Comparison of ENCODE assay signal across 12 mouse cellular contexts in the genomic region with DNA sequence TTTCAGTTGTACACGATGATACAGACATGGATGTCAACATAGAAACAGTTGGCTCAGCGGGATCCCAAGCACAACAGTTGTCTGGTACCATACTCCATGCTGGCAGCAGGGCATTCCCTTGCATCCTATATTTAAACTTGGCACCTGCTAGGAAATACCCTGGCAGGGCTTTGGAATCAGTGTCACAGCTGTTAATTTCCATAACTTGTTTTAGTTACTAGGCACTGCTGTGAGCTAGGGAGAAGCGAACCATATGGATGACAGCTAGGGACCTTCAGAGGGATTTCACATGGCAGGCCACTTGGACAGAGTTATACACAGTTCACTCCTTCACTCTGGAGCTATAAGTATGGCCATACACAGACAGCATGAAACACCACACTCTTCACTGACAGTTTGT.
DNase-seq lines count a peak whose midpoint lies in the region; ATAC-seq and TF ChIP-seq lines count a peak whose summit lies in the region.
"Had no signal": no experiment of that assay in that cellular context is flagged by ENCODE, and none has a peak within 500 bp of the region (broad histone marks: within the 10 kb centered on the region; RNA-seq: fewer than 3 reads in every experiment).

No protein-coding gene starts in this region.

- peak; percentile 16 for DNase-seq in gastrocnemius, postnatal 25 days
- no peak for DNase-seq in gastrocnemius, postnatal 14 days
- no peak for DNase-seq in stomach, postnatal 0 days (ENCODE audit: low spot score)
- peak; percentile 47 to 61 for DNase-seq in left cerebral cortex, adult 9 months (ENCODE audit: low spot score in 2 of 2)
- peak; percentile 82 for DNase-seq in telencephalon, adult 2 months (ENCODE audit: low read depth, low spot score)
- DNase-seq in natural killer cell, adult 2 months (ENCODE audit: low spot score in 2 of 2), result no peak
- DNase-seq in kidney, postnatal 25 days, result no peak
- DNase-seq: heart, adult 18-20 months; lung, adult 18-20 months had no signal

- ATAC-seq in stomach, embryonic 14.5 days (ENCODE audit: insufficient number of reproducible peaks, insufficient read depth, low FRiP score, low read depth), result peak; percentile 88; the same call in 1 of the 2 replicates
- no peak for ATAC-seq in stomach, postnatal 0 days (ENCODE audit: low FRiP score, low TSS enrichment)

- no peak overlapping the region for H3K27ac ChIP-seq in stomach, embryonic 14.5 days (ENCODE audit: low read length)
- no peak overlapping the region for H3K27ac ChIP-seq in stomach, postnatal 0 days (replicated peaks)
- H3K27ac ChIP-seq: neural tube, embryonic 12.5 days had no signal

- TF ChIP-seq CTCF in stomach, postnatal 0 days (IDR thresholded peaks at IDR 0.05; ENCODE audit: low read depth), result no peak

- H3K9me3 ChIP-seq in stomach, embryonic 14.5 days (ENCODE audit: control insufficient read depth, low read depth, low read length), result no peaks in the 10 kb centered on the region
- no peaks in the 10 kb centered on the region for H3K9me3 ChIP-seq in stomach, postnatal 0 days (ENCODE audit: control insufficient read depth, low read length)
- H3K9me3 ChIP-seq: neural tube, embryonic 12.5 days had no signal

- no peak overlapping the region for H3K9ac ChIP-seq in stomach, embryonic 14.5 days (replicated peaks; ENCODE audit: low read depth, low read length)
- no peak overlapping the region for H3K9ac ChIP-seq in stomach, postnatal 0 days (ENCODE audit: low read length)
- H3K9ac ChIP-seq: neural tube, embryonic 12.5 days had no signal

- no peaks in the 10 kb centered on the region for H3K27me3 ChIP-seq in stomach, embryonic 14.5 days (ENCODE audit: control insufficient read depth, insufficient read depth, low read length)
- H3K27me3 ChIP-seq in stomach, postnatal 0 days (ENCODE audit: control insufficient read depth, insufficient read depth, low read length), result no peaks in the 10 kb centered on the region
- H3K27me3 ChIP-seq: CH12.LX; neural tube, embryonic 12.5 days had no signal

- no peak overlapping the region for H3K4me2 ChIP-seq in stomach, embryonic 14.5 days (replicated peaks; ENCODE audit: low read depth, low read length)
- no peak overlapping the region for H3K4me2 ChIP-seq in stomach, postnatal 0 days (replicated peaks; ENCODE audit: low read depth)
- H3K4me2 ChIP-seq: neural tube, embryonic 12.5 days had no signal

- H3K4me1 ChIP-seq in stomach, embryonic 14.5 days (ENCODE audit: control insufficient read depth, insufficient read depth, low read length), result no peaks in the 10 kb centered on the region
- H3K4me1 ChIP-seq in stomach, postnatal 0 days (replicated peaks; ENCODE audit: control insufficient read depth, insufficient read depth), result no peaks in the 10 kb centered on the region; the same call in 1 of the 2 replicates
- H3K4me1 ChIP-seq: neural tube, embryonic 12.5 days had no signal

- no peak for TF ChIP-seq EP300 in stomach, postnatal 0 days (optimal IDR thresholded peaks at IDR 0.05)

- WGBS in stomach, embryonic 14.5 days, result 65% methylated on average over 3 of the region's 3 CpGs
- WGBS in stomach, postnatal 0 days, result 56% methylated on average over 3 of the region's 3 CpGs

- H3K4me3 ChIP-seq in stomach, embryonic 14.5 days (ENCODE audit: low read depth, low read length), result no peak overlapping the region
- no peak overlapping the region for H3K4me3 ChIP-seq in stomach, postnatal 0 days (ENCODE audit: low read depth, low read length)
- H3K4me3 ChIP-seq: neural tube, embryonic 12.5 days had no signal

- H3K36me3 ChIP-seq in stomach, embryonic 14.5 days (ENCODE audit: control insufficient read depth, insufficient read depth, low read length), result no peaks in the 10 kb centered on the region
- H3K36me3 ChIP-seq in stomach, postnatal 0 days (ENCODE audit: control insufficient read depth, insufficient read depth, low read length), result no peaks in the 10 kb centered on the region
- H3K36me3 ChIP-seq: neural tube, embryonic 12.5 days had no signal

- intact Hi-C loops in gastrocnemius, postnatal 14 days (cut with DNase I; ENCODE audit: low total_unique reads), result no loop called here

Comparison
In these comparisons a context has a peak if more than half of its experiments do, and no peak if none do; other contexts are left out.
1. DNase-seq: peak in gastrocnemius, postnatal 25 days (single experiment), left cerebral cortex, adult 9 months (2 of 2) and telencephalon, adult 2 months (single experiment); none in gastrocnemius, postnatal 14 days (single experiment), stomach, postnatal 0 days (single experiment), natural killer cell, adult 2 months (0 of 2) and kidney, postnatal 25 days (0 of 2).